Mouse (Mus musculus) intestine, embryonic 14.5 days (tissue): ENCODE results near the gene Lrch3. TPM values are rescaled to one million over a fixed set of nuclear protein-coding genes. Genes with fewer than 3 reads are reported as not detected.
"Not testable (repeated sequence)": the region's sequence is repeated elsewhere in the genome, so short reads cannot be mapped to it uniquely, and the experiment has no call there.

ENCODE experiments used
- ATAC-seq: fragments of 200-750 bp; cut with Nextera tagmentation; replicated peaks from 2 replicates; pipeline ENCODE4 v1.8.0; 2017; ENCODE audit warnings: low read depth, moderate number of reproducible peaks, moderate TSS enrichment, moderate library complexity; ENCODE audit not compliant: low FRiP score, low TSS enrichment
- DNase-seq: peaks from one replicate; pipeline ENCODE4 v3.0.0-alpha.2; 2018; ENCODE audit warnings: low spot score
- H3K27ac ChIP-seq: fragments of 300-500 bp; sonication (generic); 2 replicates; pipeline ENCODE4 v1.5.1; 2014; ENCODE audit warnings: low read depth, mild to moderate bottlenecking, control low read depth
- H3K27me3 ChIP-seq: fragments of 300-500 bp; sonication (generic); replicated peaks from 2 replicates; pipeline ENCODE4 v1.6.1; 2014; ENCODE audit warnings: low read length, control low read depth; ENCODE audit not compliant: control insufficient read depth, insufficient read depth
- H3K36me3 ChIP-seq: fragments of 300-500 bp; sonication (generic); 2 replicates; pipeline ENCODE4 v1.6.1; 2014; ENCODE audit warnings: low read length, control low read depth; ENCODE audit not compliant: control insufficient read depth, insufficient read depth
- H3K4me1 ChIP-seq: fragments of 300-500 bp; sonication (generic); replicated peaks from 2 replicates; pipeline ENCODE4 v1.6.1; 2014; ENCODE audit warnings: low read length, control low read depth, mixed read lengths; ENCODE audit not compliant: control insufficient read depth, insufficient read depth
- H3K4me2 ChIP-seq: fragments of 300-500 bp; sonication (generic); 2 replicates; pipeline ENCODE4 v1.6.1; 2014; ENCODE audit warnings: low read length
- H3K4me3 ChIP-seq: fragments of 300-500 bp; sonication (generic); 2 replicates; pipeline ENCODE4 v1.5.1; 2014; ENCODE audit warnings: low read depth, low read length, control low read depth, mixed read lengths
- H3K9ac ChIP-seq: fragments of 300-500 bp; sonication (generic); 2 replicates; pipeline ENCODE4 v1.6.1; 2014; ENCODE audit warnings: mild to moderate bottlenecking, low read length
- H3K9me3 ChIP-seq: fragments of 300-500 bp; sonication (generic); 2 replicates; pipeline ENCODE4 v1.6.1; 2016; ENCODE audit warnings: low read length, control low read depth; ENCODE audit not compliant: control insufficient read depth
- WGBS: fragments of 180-500 bp; shearing (Covaris S2); extraction: QIAGEN DNeasy Blood & Tissue Kit; methylation state at CpG from one replicate; pipeline ENCODE4 v1.1.7; 2014; 5-methylcytosine and 5-hydroxymethylcytosine counted together
- polyA plus RNA-seq: library from polyadenylated mRNA; unstranded; fragments of >200 nt; fragmentation: Nextera tagmentation; extraction: Ambion mirVana; gene quantifications from 2 replicates; pipeline ENCODE4 v1.2.1, GENCODE M21; 2014

Gene Lrch3
- polyA plus RNA-seq, 1 experiment from 2014 or later = 22.1 TPM

DNA sequence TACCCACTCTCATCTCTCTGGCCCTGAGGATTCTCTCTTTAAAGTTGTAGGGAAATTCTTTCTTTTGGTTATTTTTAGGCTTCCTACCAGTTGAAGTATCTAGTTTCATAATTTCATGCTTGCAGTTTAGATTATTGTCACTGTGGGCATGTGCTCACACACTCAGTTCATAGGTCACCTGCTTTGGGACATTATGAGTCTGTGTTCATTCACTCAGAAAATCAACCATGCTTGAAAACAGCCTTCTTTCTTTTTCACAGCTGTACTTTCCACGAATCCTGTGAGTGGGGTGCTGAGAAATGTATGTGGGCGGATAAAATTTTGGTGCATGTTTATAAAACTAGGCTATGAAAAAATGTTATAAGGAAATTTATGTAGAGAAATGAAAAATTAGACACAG, 20.6 kb downstream of the Lrch3 start:
- Histone ChIP-seq H3K4me2 (no peak overlapping the region), H3K4me1 (no peaks in the 10 kb centered on the region; the same call in 1 of the 2 replicates), H3K27me3 (no peaks in the 10 kb centered on the region), H3K27ac (no peak overlapping the region), H3K9ac (no peak overlapping the region), H3K9me3 (no peaks in the 10 kb centered on the region), H3K4me3 (no peak overlapping the region), H3K36me3 (no peaks in the 10 kb centered on the region)
- 81% methylated on average over 2 of the region's 2 CpGs for WGBS
- peak; percentile 32 for DNase-seq
- ATAC-seq = no peak

DNA sequence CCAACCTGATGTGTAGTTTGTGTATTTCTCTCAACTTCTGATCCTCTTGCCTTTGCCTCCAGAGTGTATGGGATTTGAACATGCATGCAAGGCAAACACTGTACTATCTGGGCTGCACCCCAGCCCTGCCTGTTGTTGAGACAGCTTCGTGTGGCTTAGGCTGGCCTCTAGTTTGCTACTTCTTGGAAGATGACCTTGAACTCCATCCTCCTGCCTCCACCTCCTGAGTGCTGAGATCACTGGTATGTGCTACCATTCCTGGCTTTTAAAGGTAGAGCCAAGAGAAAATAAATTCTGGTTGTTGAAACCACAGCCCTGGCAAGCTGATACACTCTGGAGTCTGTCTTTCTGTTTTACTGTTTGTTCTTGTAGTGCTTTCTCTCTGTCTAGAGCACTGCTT, 21.2 kb downstream of the Lrch3 start:
- Histone ChIP-seq H3K27ac (no peak overlapping the region), H3K4me1 (no peaks in the 10 kb centered on the region; the same call in 1 of the 2 replicates), H3K4me2 (no peak overlapping the region), H3K4me3 (no peak overlapping the region), H3K36me3 (no peaks in the 10 kb centered on the region), H3K9ac (no peak overlapping the region), H3K9me3 (no peaks in the 10 kb centered on the region), H3K27me3 (no peaks in the 10 kb centered on the region)
- no peak for ATAC-seq
- peak; percentile 41 for DNase-seq
- whole genome bisulfite sequencing = 76% methylated on average over 1 of the region's 1 CpGs

DNA sequence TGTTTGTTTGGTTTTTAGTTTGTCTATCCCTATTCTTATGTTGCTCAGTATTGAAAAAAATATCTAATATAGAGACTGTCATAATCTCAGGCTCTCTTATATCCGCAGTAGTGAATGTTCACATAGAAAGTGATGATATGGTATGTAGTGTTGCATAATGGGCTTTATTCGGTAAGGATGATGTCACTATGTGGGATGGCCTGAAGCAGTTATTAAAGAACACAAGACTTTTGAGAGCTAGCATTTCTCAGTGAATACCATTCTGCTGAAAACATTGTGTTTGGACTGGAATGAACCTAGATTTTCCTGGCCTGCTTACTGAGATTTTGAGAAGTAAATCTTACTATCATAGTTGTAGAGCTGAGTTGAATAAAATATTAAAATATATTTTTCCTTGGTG, 23.5 kb downstream of the Lrch3 start:
- 88% methylated on average over 2 of the region's 2 CpGs for WGBS
- Histone ChIP-seq H3K9me3 (no peaks in the 10 kb centered on the region), H3K4me1 (no peaks in the 10 kb centered on the region; the same call in 1 of the 2 replicates), H3K4me2 (no peak overlapping the region), H3K36me3 (no peaks in the 10 kb centered on the region), H3K27ac (no peak overlapping the region), H3K27me3 (no peaks in the 10 kb centered on the region), H3K9ac (no peak overlapping the region), H3K4me3 (no peak overlapping the region)
- DNase-seq = no peak
- ATAC-seq = no peak

DNA sequence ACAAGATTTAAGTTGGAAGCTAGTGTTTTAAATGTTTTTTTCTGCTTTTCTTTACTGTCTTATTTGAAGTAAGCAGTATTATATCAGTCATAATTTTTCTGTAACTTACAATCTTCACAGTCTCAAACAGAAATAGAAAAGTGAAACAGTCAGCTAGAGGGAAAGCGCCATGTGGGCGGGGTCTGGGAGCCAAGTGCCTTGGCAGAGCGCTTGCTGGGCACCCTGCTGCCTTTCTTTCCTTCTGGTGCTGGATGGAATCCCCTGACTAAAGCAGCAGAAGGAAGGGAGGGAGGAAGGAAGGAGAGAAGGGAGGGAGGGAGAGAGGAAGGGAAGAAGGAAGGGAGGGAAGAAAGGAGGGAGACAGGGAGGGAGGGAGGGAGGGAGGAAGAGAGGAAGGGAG, 25.4 kb downstream of the Lrch3 start:
- not testable (repeated sequence) for H3K27ac ChIP-seq, H3K27me3 ChIP-seq, H3K4me1 ChIP-seq, H3K4me3 ChIP-seq, H3K9ac ChIP-seq, ATAC-seq, H3K9me3 ChIP-seq, H3K36me3 ChIP-seq, H3K4me2 ChIP-seq
- DNase-seq = peak; percentile 15
- WGBS = 46% methylated on average over 3 of the region's 3 CpGs

DNA sequence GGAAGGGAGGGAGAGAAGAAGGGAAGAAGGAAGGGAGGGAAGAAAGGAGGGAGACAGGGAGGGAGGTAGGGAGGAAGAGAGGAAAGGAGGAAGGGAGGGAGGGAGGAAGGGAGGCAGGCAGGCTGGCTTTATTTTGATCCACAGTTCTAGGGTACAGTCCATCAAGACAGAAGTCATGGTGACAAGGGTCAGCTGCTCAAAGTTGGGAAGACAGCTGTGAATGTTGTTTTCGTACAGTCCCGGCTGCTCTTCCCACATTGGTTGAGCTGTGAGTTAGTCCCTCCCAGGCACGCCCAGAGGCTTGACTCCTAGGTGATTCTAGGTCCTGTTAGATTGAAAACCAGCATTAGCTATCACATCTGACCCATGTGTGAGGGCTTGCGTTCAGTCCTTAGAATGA, 25.8 kb downstream of the Lrch3 start:
- not testable (repeated sequence) for H3K36me3 ChIP-seq, H3K27ac ChIP-seq, H3K9me3 ChIP-seq, ATAC-seq, H3K4me3 ChIP-seq, H3K27me3 ChIP-seq, H3K9ac ChIP-seq, H3K4me2 ChIP-seq, H3K4me1 ChIP-seq
- peak; percentile 12 for DNase-seq
- 86% methylated on average over 4 of the region's 4 CpGs for WGBS

DNA sequence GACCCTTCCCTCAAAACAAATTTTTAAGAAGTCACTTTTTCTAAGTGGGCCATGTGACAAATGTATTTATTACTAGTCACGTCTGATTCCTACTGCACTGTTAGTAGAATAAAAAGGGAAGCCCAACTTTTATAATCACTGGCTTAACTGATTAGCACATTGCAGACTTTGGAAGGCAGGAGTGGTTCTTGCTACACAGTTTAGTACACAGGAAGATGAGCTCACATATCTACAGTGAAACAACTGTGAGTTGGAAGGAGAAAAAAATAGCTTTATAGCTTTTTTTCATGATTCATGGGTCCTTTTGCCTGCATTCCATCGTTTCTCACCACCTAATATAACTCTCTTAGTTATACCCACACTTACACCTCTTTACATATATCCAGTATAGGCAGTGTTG, 27.3 kb downstream of the Lrch3 start:
- WGBS = 84% methylated on average over 2 of the region's 2 CpGs
- H3K4me3 ChIP-seq, H3K27me3 ChIP-seq, DNase-seq, H3K4me2 ChIP-seq, H3K4me1 ChIP-seq, ATAC-seq, H3K9me3 ChIP-seq, H3K36me3 ChIP-seq, H3K27ac ChIP-seq, H3K9ac ChIP-seq: not testable (repeated sequence)

- no peak overlapping the region for H3K4me2 ChIP-seq
- 71% methylated on average over 5 of the region's 5 CpGs for WGBS
- no peak for DNase-seq
- no peaks in the 10 kb centered on the region for H3K4me1 ChIP-seq
- no peaks in the 10 kb centered on the region for H3K9me3 ChIP-seq
- no peak overlapping the region for H3K9ac ChIP-seq
- H3K27me3 ChIP-seq = no peaks in the 10 kb centered on the region
- H3K36me3 ChIP-seq = no peaks in the 10 kb centered on the region
- no peak for ATAC-seq
- H3K27ac ChIP-seq = no peak overlapping the region
- no peak overlapping the region for H3K4me3 ChIP-seq
Measured at GRCm38 (mm10) chr16:32942694-32943093, 28.8 kb downstream of the Lrch3 start.

DNA sequence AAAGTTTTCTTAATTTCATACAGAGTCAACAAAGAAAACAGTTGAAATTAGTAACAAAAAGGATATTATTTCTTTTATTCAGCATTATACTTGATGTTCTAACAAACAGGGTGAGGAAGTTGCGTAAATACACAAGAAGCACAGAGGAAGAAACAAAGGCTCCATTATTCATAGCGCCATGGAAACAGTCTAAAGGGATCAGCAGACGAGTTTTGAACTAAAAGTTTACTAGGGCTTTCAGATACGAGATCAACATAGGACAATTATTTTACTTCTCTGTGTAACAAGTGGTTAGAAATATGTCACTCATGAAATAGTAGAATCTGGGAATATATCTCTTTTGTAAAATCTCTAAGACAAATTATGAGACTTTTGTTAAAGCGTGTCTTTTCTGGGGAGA, 31.5 kb downstream of the Lrch3 start:
- Histone ChIP-seq H3K36me3 (no peaks in the 10 kb centered on the region), H3K4me1 (no peaks in the 10 kb centered on the region), H3K27me3 (no peaks in the 10 kb centered on the region), H3K4me2 (no peak overlapping the region), H3K9ac (no peak overlapping the region), H3K4me3 (no peak overlapping the region), H3K9me3 (no peaks in the 10 kb centered on the region), H3K27ac (no peak overlapping the region)
- no peak for ATAC-seq
- DNase-seq = no peak
- WGBS = 76% methylated on average over 5 of the region's 5 CpGs

DNA sequence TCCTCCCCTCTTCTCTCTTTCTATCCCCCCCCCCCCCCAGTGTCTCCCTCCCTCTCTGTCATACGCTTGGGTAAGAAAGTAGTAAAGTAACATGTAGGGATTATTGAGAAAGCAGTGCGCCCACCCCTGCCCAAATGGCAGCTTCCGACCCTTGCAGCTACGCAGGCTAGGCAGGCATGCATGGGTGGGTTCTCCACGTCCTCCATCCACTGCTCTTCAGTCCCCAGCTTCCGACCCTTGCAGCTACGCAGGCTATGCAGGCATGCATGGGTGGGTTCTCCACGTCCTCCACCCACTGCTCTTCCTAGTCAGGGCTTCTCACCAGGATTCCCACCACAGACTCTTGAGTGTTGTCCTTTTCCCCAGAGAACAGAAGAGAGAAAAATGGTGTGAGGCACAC, 34.1 kb downstream of the Lrch3 start:
- H3K27ac ChIP-seq = no peak overlapping the region
- H3K9ac ChIP-seq = no peak overlapping the region
- no peak overlapping the region for H3K4me3 ChIP-seq
- 82% methylated on average over 8 of the region's 8 CpGs for WGBS
- no peaks in the 10 kb centered on the region for H3K27me3 ChIP-seq
- no peak overlapping the region for H3K4me2 ChIP-seq
- H3K9me3 ChIP-seq = no peaks in the 10 kb centered on the region
- ATAC-seq (no peak), DNase-seq (no peak)
- H3K36me3 ChIP-seq = peaks cover 8% of the 10 kb centered on the region; the same call in 1 of the 2 replicates
- H3K4me1 ChIP-seq = no peaks in the 10 kb centered on the region
